Mouse (Mus musculus) liver, embryonic 12.5 days (tissue): ENCODE results near the gene Rrm2. TPM values are rescaled to one million over a fixed set of nuclear protein-coding genes. Genes with fewer than 3 reads are reported as not detected.
A peak's percentile ranks its signal among the peaks of the same experiment; 100 is the strongest.

Source experiments
- ATAC-seq: fragments of 200-750 bp; cut with Nextera tagmentation; 2 replicates; pipeline ENCODE4 v1.8.0; 2017; ENCODE audit warnings: moderate number of reproducible peaks, mild to moderate bottlenecking, moderate library complexity
- H3K27ac ChIP-seq: fragments of 300-500 bp; sonication (generic); 2 replicates; pipeline ENCODE4 v1.5.1; 2016; ENCODE audit warnings: mild to moderate bottlenecking
- H3K27me3 ChIP-seq: fragments of 300-500 bp; sonication (generic); replicated peaks from 2 replicates; pipeline ENCODE4 v1.6.1; 2016; ENCODE audit warnings: mild to moderate bottlenecking, moderate library complexity
- H3K36me3 ChIP-seq: fragments of 300-500 bp; sonication (generic); 2 replicates; pipeline ENCODE4 v1.6.1; 2016; ENCODE audit warnings: mild to moderate bottlenecking, moderate library complexity
- H3K4me1 ChIP-seq: fragments of 300-500 bp; sonication (generic); 2 replicates; pipeline ENCODE4 v1.6.1; 2016
- H3K4me2 ChIP-seq: fragments of 300-500 bp; sonication (generic); 2 replicates; pipeline ENCODE4 v1.6.1; 2016; ENCODE audit warnings: mild to moderate bottlenecking, moderate library complexity
- H3K4me3 ChIP-seq: fragments of 300-500 bp; sonication (generic); 2 replicates; pipeline ENCODE4 v1.5.1; 2016; ENCODE audit warnings: mild to moderate bottlenecking, moderate library complexity
- H3K9ac ChIP-seq: fragments of 300-500 bp; sonication (generic); 2 replicates; pipeline ENCODE4 v1.6.1; 2016; ENCODE audit warnings: mild to moderate bottlenecking, moderate library complexity
- H3K9me3 ChIP-seq: fragments of 300-500 bp; sonication (generic); replicated peaks from 2 replicates; pipeline ENCODE4 v1.6.1; 2016; ENCODE audit warnings: mild to moderate bottlenecking, moderate library complexity
- WGBS: fragments of 180-500 bp; shearing (Covaris S2); methylation state at CpG from one replicate; pipeline ENCODE4 v1.1.7; 2016; ENCODE audit not compliant: insufficient replicate concordance; 5-methylcytosine and 5-hydroxymethylcytosine counted together
- polyA plus RNA-seq: library from polyadenylated mRNA; unstranded; fragments of >200 nt; fragmentation: Nextera tagmentation; extraction: Ambion mirVana; gene quantifications from 2 replicates; pipeline ENCODE4 v1.2.1, GENCODE M21; 2016

Rrm2 gene
- polyA plus RNA-seq, result 531 and 552 TPM in 2 replicates

- Histone ChIP-seq H3K4me1 (peaks cover 80% of the 10 kb centered on the region), H3K27me3 (no peaks in the 10 kb centered on the region), H3K9me3 (no peaks in the 10 kb centered on the region), H3K4me2 (peak within 1 kb of the TSS; percentile 85), H3K4me3 (peak within 1 kb of the TSS; percentile 77), H3K9ac (peak within 1 kb of the TSS; percentile 84), H3K27ac (peak within 1 kb of the TSS; percentile 87), H3K36me3 (peaks cover 45% of the 10 kb centered on the region)
- peak; percentile 80 for ATAC-seq
- WGBS, result under 1% methylated on average over 83 of the region's 83 CpGs
Measured at GRCm38 (mm10) chr12:24707954-24708823, at the start of gene Rrm2. Gene Rrm2 (plus strand): TSS chr12:24708241.

GRCm38 (mm10) chr12:24658998-24659397 lies 49.0 kb upstream of the Rrm2 start:
- Histone ChIP-seq H3K4me2 (0 out of 2 replicates have a peak overlapping the region, but pooled peaks have one; percentile 9), H3K4me3 (no peak overlapping the region), H3K27ac (no peak overlapping the region), H3K9ac (peak overlapping the region; percentile 23; the same call in 1 of the 2 replicates), H3K9me3 (no peaks in the 10 kb centered on the region), H3K36me3 (peaks cover 91% of the 10 kb centered on the region), H3K4me1 (peaks cover 56% of the 10 kb centered on the region), H3K27me3 (no peaks in the 10 kb centered on the region)
- ATAC-seq, result peak; percentile 42; the same call in 1 of the 2 replicates
- 61% methylated on average over 4 of the region's 4 CpGs for WGBS

GRCm38 (mm10) chr12:24659923-24660322 lies 48.1 kb upstream of the Rrm2 start:
- no peak overlapping the region for H3K4me3 ChIP-seq
- 0 out of 2 replicates have a peak, but pooled peaks have one; percentile 23 for ATAC-seq
- peaks cover 46% of the 10 kb centered on the region for H3K4me1 ChIP-seq
- no peak overlapping the region for H3K4me2 ChIP-seq
- no peak overlapping the region for H3K9ac ChIP-seq
- WGBS, result 92% methylated on average over 9 of the region's 9 CpGs
- no peaks in the 10 kb centered on the region for H3K27me3 ChIP-seq
- peaks cover 85% of the 10 kb centered on the region for H3K36me3 ChIP-seq
- H3K9me3 ChIP-seq, result no peaks in the 10 kb centered on the region
- no peak overlapping the region for H3K27ac ChIP-seq

- no peaks in the 10 kb centered on the region for H3K27me3 ChIP-seq
- ATAC-seq, result no peak
- peaks cover 35% of the 10 kb centered on the region for H3K4me1 ChIP-seq
- no peak overlapping the region for H3K9ac ChIP-seq
- H3K4me2 ChIP-seq, result no peak overlapping the region
- H3K4me3 ChIP-seq, result no peak overlapping the region
- WGBS, result 73% methylated on average over 4 of the region's 4 CpGs
- no peaks in the 10 kb centered on the region for H3K9me3 ChIP-seq
- H3K27ac ChIP-seq, result no peak overlapping the region
- H3K36me3 ChIP-seq, result peaks cover 73% of the 10 kb centered on the region
Measured at GRCm38 (mm10) chr12:24661100-24661499, 46.9 kb upstream of the Rrm2 start.

DNA sequence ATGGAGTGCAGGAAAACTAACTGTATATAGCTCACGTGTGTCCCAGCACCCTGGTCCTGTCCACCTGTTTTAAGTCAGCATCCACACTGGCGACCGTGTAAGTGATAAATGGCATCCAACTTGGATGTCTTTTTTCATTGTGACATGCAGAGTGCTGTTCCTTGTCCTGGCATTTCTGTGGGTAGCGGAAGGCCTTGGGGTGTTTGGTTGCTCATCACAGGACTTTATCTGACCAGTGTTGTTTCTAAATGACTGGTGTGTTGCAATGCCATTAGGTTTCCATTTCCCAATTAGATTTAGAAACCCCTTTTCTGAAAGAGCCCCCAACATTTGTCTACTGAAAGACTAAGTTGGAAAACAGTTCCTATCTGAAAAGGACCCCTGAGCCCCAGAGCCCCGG lies 45.9 kb upstream of the Rrm2 start:
- WGBS, result 90% methylated on average over 5 of the region's 5 CpGs
- H3K27ac ChIP-seq, result no peak overlapping the region

GRCm38 (mm10) chr12:24680096-24680491 lies 27.9 kb upstream of the Rrm2 start:
- H3K9ac ChIP-seq, result no peak overlapping the region; the same call in 1 of the 2 replicates
- H3K27me3 ChIP-seq, result peaks cover 78% of the 10 kb centered on the region
- no peaks in the 10 kb centered on the region for H3K36me3 ChIP-seq
- WGBS, result 19% methylated on average over 9 of the region's 9 CpGs
- H3K9me3 ChIP-seq, result no peaks in the 10 kb centered on the region
- peak overlapping the region; percentile 69 for H3K4me2 ChIP-seq
- H3K4me3 ChIP-seq, result peak overlapping the region; percentile 53
- peaks cover 23% of the 10 kb centered on the region for H3K4me1 ChIP-seq
- ATAC-seq, result no peak
- no peak overlapping the region for H3K27ac ChIP-seq

More for the DNA sequence above, 45.9 kb upstream of the Rrm2 start:
- Histone ChIP-seq H3K9ac (no peak overlapping the region), H3K4me3 (no peak overlapping the region), H3K4me2 (no peak overlapping the region), H3K9me3 (no peaks in the 10 kb centered on the region), H3K4me1 (peaks cover 24% of the 10 kb centered on the region), H3K36me3 (peaks cover 63% of the 10 kb centered on the region), H3K27me3 (0 out of 2 replicates have a peak, but pooled peaks cover 4% of the 10 kb centered on the region)
- no peak for ATAC-seq

- Histone ChIP-seq H3K36me3 (no peaks in the 10 kb centered on the region), H3K27me3 (peaks cover 82% of the 10 kb centered on the region), H3K4me1 (peaks cover 23% of the 10 kb centered on the region), H3K9me3 (no peaks in the 10 kb centered on the region), H3K4me3 (peak overlapping the region; percentile 53), H3K27ac (no peak overlapping the region), H3K9ac (peak overlapping the region; percentile 50), H3K4me2 (peak overlapping the region; percentile 69)
- ATAC-seq, result peak; percentile 13; the same call in 1 of the 2 replicates
- WGBS, result 5% methylated on average over 61 of the region's 61 CpGs
Measured at GRCm38 (mm10) chr12:24680492-24681285, 27.4 kb upstream of the Rrm2 start.

- 6% methylated on average over 20 of the region's 20 CpGs for WGBS
- H3K9me3 ChIP-seq, result no peaks in the 10 kb centered on the region
- H3K36me3 ChIP-seq, result no peaks in the 10 kb centered on the region
- H3K9ac ChIP-seq, result peak within 1 kb of the TSS; percentile 50
- H3K4me2 ChIP-seq, result peak within 1 kb of the TSS; percentile 69
- H3K27ac ChIP-seq, result no peak within 1 kb of the TSS
- peaks cover 89% of the 10 kb centered on the region for H3K27me3 ChIP-seq
- peak within 1 kb of the TSS; percentile 53 for H3K4me3 ChIP-seq
- peaks cover 23% of the 10 kb centered on the region for H3K4me1 ChIP-seq
- ATAC-seq, result no peak; the same call in 1 of the 2 replicates
Measured at GRCm38 (mm10) chr12:24681286-24682023, 26.6 kb upstream of the Rrm2 start, which contains the start of gene Cys1. Gene Cys1 (minus strand): TSS chr12:24681813.

GRCm38 (mm10) chr12:24682563-24682962 lies 25.5 kb upstream of the Rrm2 start:
- H3K4me3 ChIP-seq, result no peak overlapping the region
- peaks cover 23% of the 10 kb centered on the region for H3K4me1 ChIP-seq
- no peak overlapping the region for H3K4me2 ChIP-seq
- 49% methylated on average over 8 of the region's 8 CpGs for WGBS
- H3K27me3 ChIP-seq, result peaks cover 92% of the 10 kb centered on the region
- ATAC-seq, result no peak
- H3K9me3 ChIP-seq, result no peaks in the 10 kb centered on the region
- H3K36me3 ChIP-seq, result no peaks in the 10 kb centered on the region
- no peak overlapping the region for H3K27ac ChIP-seq
- H3K9ac ChIP-seq, result no peak overlapping the region

DNA sequence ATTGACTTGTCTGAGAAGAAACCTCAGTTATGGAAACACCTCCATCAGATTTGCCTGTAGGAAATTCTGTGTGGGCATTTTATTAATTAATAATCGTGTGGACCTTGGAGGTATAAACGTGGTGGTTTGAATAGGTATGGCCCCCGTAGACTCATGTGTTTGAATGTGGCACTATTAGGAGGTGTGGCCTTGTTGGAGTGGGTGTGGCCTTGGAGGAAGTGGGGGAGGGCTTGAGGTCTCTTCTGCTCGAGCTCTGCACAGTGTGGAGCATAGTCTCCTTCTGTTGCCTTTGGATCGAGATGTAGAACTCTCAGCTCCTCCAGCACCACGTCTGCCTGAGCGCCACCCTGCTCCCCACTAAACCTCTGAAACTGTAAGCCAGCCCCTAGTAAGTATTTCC lies 24.6 kb upstream of the Rrm2 start:
- no peaks in the 10 kb centered on the region for H3K36me3 ChIP-seq
- no peak overlapping the region for H3K27ac ChIP-seq
- H3K4me3 ChIP-seq, result no peak overlapping the region
- H3K4me1 ChIP-seq, result peaks cover 23% of the 10 kb centered on the region
- H3K9ac ChIP-seq, result no peak overlapping the region
- no peak for ATAC-seq
- no peaks in the 10 kb centered on the region for H3K9me3 ChIP-seq
- WGBS, result 49% methylated on average over 7 of the region's 7 CpGs
- peaks cover 86% of the 10 kb centered on the region for H3K27me3 ChIP-seq
- no peak overlapping the region for H3K4me2 ChIP-seq

GRCm38 (mm10) chr12:24686038-24686695 lies 21.9 kb upstream of the Rrm2 start:
- peak overlapping the region; percentile 64; the same call in 1 of the 2 replicates for H3K27ac ChIP-seq

More at GRCm38 (mm10) chr12:24686038-24686695, 21.9 kb upstream of the Rrm2 start:
- no peaks in the 10 kb centered on the region for H3K36me3 ChIP-seq
- peak; percentile 69 for ATAC-seq
- H3K4me3 ChIP-seq, result no peak overlapping the region
- no peaks in the 10 kb centered on the region for H3K9me3 ChIP-seq
- H3K27me3 ChIP-seq, result peaks cover 59% of the 10 kb centered on the region
- peaks cover 13% of the 10 kb centered on the region for H3K4me1 ChIP-seq
- H3K4me2 ChIP-seq, result peak overlapping the region; percentile 17; the same call in 1 of the 2 replicates
- no peak overlapping the region for H3K9ac ChIP-seq
- WGBS, result 50% methylated on average over 6 of the region's 6 CpGs
